ENCODE assay signal across 8 mouse cellular contexts in the genomic region with DNA sequence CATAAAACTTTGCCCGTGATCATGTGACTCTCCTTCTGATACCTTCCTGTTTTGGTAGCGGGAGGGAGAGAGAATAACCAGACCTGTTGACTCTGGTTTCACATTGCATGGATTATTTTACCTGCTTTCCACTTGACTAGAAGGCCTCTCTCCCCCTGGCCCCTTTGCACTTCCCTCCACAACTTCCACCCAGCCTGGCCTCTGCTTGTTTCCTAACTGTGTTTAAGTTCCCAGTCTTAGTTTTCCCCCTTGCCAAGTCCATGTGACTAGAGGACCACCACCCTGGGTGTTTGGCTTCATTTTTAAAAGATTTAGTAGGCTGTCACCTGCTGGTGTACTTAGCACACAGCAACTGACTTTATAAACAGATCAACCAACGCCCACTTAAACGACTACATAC. TPM values are rescaled to one million over a fixed set of nuclear protein-coding genes. Genes with fewer than 3 reads are reported as not detected.
DNase-seq lines count a peak whose midpoint lies in the region; ATAC-seq and TF ChIP-seq lines count a peak whose summit lies in the region.

No protein-coding gene starts in this region.

- peak; percentile 76 for DNase-seq in forebrain, embryonic 14.5 days (ENCODE audit: low spot score)
- no peak for DNase-seq in liver, embryonic 13.5 days
- DNase-seq in natural killer cell, adult 2 months (ENCODE audit: low spot score in 2 of 2): peak; percentile 41 to 56
- no peak for DNase-seq in right cerebral cortex, postnatal 14 days
- DNase-seq in frontal cortex, adult 2 months (ENCODE audit: extremely low spot score in 1 of 2, low spot score in 1 of 2): no peak

- H3K4me2 ChIP-seq in forebrain, embryonic 14.5 days (ENCODE audit: low read length): no peak overlapping the region
- H3K4me2 ChIP-seq in liver, embryonic 13.5 days: peak overlapping the region; percentile 90

- H3K27me3 ChIP-seq in E14TG2a.4 (ENCODE audit: insufficient read depth, low read length): peaks cover 22% of the 10 kb centered on the region
- H3K27me3 ChIP-seq in forebrain, embryonic 14.5 days (replicated peaks; ENCODE audit: control insufficient read depth, insufficient read depth, low read length): no peaks in the 10 kb centered on the region
- no peaks in the 10 kb centered on the region for H3K27me3 ChIP-seq in liver, embryonic 13.5 days

- H3K4me1 ChIP-seq in E14TG2a.4 (replicated peaks; ENCODE audit: low read depth, low read length): peaks cover 10% of the 10 kb centered on the region
- H3K4me1 ChIP-seq in bone marrow, adult 2 months (ENCODE audit: control insufficient read depth, insufficient read depth, low read length): peaks cover 2% of the 10 kb centered on the region; the same call in 1 of the 2 replicates
- no peaks in the 10 kb centered on the region; the same call in 1 of the 2 replicates for H3K4me1 ChIP-seq in forebrain, embryonic 14.5 days (ENCODE audit: control insufficient read depth, insufficient read depth, low read length)
- H3K4me1 ChIP-seq in liver, embryonic 13.5 days (replicated peaks): peaks cover 23% of the 10 kb centered on the region

- 4% methylated on average over 4 of the region's 4 CpGs for WGBS in bone marrow, adult 2 months
- 54% methylated on average over 4 of the region's 4 CpGs for WGBS in forebrain, embryonic 14.5 days
- 36% methylated on average over 4 of the region's 4 CpGs for WGBS in liver, embryonic 13.5 days (ENCODE audit: insufficient replicate concordance)

- TF ChIP-seq POLR2A in bone marrow, adult 2 months (IDR thresholded peaks at IDR 0.05; ENCODE audit: borderline replicate concordance, control insufficient read depth, low read depth, low read length): no peak

- peak overlapping the region; percentile 56; the same call in 1 of the 2 replicates for H3K27ac ChIP-seq in bone marrow, adult 2 months (ENCODE audit: control insufficient read depth, insufficient read depth, low read depth, low read length, poor library complexity)
- H3K27ac ChIP-seq in forebrain, embryonic 14.5 days (ENCODE audit: low read depth, low read length): no peak overlapping the region
- H3K27ac ChIP-seq in liver, embryonic 13.5 days: 0 out of 2 replicates have a peak overlapping the region, but pooled peaks have one; percentile 69

- H3K9me3 ChIP-seq in E14TG2a.4 (ENCODE audit: low read length): 0 out of 2 replicates have a peak, but pooled peaks cover 5% of the 10 kb centered on the region
- peaks cover 14% of the 10 kb centered on the region for H3K9me3 ChIP-seq in forebrain, embryonic 14.5 days (replicated peaks; ENCODE audit: control insufficient read depth, low read length)
- H3K9me3 ChIP-seq in liver, embryonic 13.5 days (replicated peaks): no peaks in the 10 kb centered on the region

- no peak overlapping the region for H3K9ac ChIP-seq in forebrain, embryonic 14.5 days (ENCODE audit: low read length)
- peak overlapping the region; percentile 86; the same call in 1 of the 2 replicates for H3K9ac ChIP-seq in liver, embryonic 13.5 days

- peak; percentile 57 for ATAC-seq in forebrain, embryonic 14.5 days
- peak; percentile 69 for ATAC-seq in inflammation-experienced regulatory T-cells, adult 6 months
- no peak for ATAC-seq in liver, embryonic 13.5 days (ENCODE audit: low read depth)

- peak; percentile 31 for TF ChIP-seq CTCF in E14TG2a.4 (conservative IDR thresholded peaks at IDR 0.05; ENCODE audit: low read length)
- peak; percentile 18; the same call in 1 of the 2 replicates for TF ChIP-seq CTCF in bone marrow, adult 2 months (IDR thresholded peaks at IDR 0.05; ENCODE audit: control insufficient read depth, insufficient read depth, low read length)

- H3K4me3 ChIP-seq in E14TG2a.4 (replicated peaks; ENCODE audit: low read length): no peak overlapping the region
- H3K4me3 ChIP-seq in bone marrow, adult 2 months (replicated peaks; ENCODE audit: control insufficient read depth, low read depth, low read length): peak overlapping the region; percentile 64
- H3K4me3 ChIP-seq in forebrain, embryonic 14.5 days (ENCODE audit: low read depth, low read length): no peak overlapping the region
- peak overlapping the region; percentile 73 for H3K4me3 ChIP-seq in liver, embryonic 13.5 days (replicated peaks)

- H3K36me3 ChIP-seq in E14TG2a.4 (ENCODE audit: insufficient read depth, low read length): no peaks in the 10 kb centered on the region
- H3K36me3 ChIP-seq in forebrain, embryonic 14.5 days (ENCODE audit: control insufficient read depth, insufficient read depth, low read length): no peaks in the 10 kb centered on the region
- H3K36me3 ChIP-seq in liver, embryonic 13.5 days: no peaks in the 10 kb centered on the region

RNA-seq across cellular contexts. Expression of a gene that starts 1.9 kb away (rescaled TPM):
- polyA plus RNA-seq in bone marrow, adult 2 months (2011; ENCODE audit: insufficient read depth, insufficient read length, low replicate concordance, missing spikeins): 9.1 and 13.2 TPM in 2 replicates
- polyA plus RNA-seq in forebrain, embryonic 14.5 days (2014; fragmentation: Nextera tagmentation; extraction: Ambion mirVana): 17.5 and 19.9 TPM in 2 replicates
- 100 to 1,000 TPM; 110 to 180 (median 175) TPM for polyA plus RNA-seq in inflammation-experienced regulatory T-cells, adult 6 months (2017; shearing (Covaris generic))
- polyA plus RNA-seq in liver, embryonic 13.5 days (2015; fragmentation: Nextera tagmentation; extraction: Ambion mirVana): 15.2 and 15.3 TPM in 2 replicates
- 42.2 and 48.2 TPM in 2 replicates for polyA plus RNA-seq in frontal cortex, adult 2 months (2012; rRNA removed)

RNA-seq across cellular contexts. Expression of a gene that starts 11.4 kb away (rescaled TPM):
- 1.8 TPM in 1 of 2 replicates, not detected in the other for polyA plus RNA-seq in bone marrow, adult 2 months (2011; ENCODE audit: insufficient read depth, insufficient read length, low replicate concordance, missing spikeins)
- 1,519 and 1,568 TPM in 2 replicates for polyA plus RNA-seq in forebrain, embryonic 14.5 days (2014; fragmentation: Nextera tagmentation; extraction: Ambion mirVana)
- not detected for polyA plus RNA-seq in inflammation-experienced regulatory T-cells, adult 6 months (2017; shearing (Covaris generic))
- 2.1 and 2.2 TPM in 2 replicates for polyA plus RNA-seq in liver, embryonic 13.5 days (2015; fragmentation: Nextera tagmentation; extraction: Ambion mirVana)
- polyA plus RNA-seq in frontal cortex, adult 2 months (2012; rRNA removed): 471 and 572 TPM in 2 replicates

Comparison
In these comparisons a context has a peak if more than half of its experiments do, and no peak if none do; other contexts are left out.
1. H3K4me3 ChIP-seq: peak in bone marrow, adult 2 months (single experiment) and liver, embryonic 13.5 days (single experiment); none in E14TG2a.4 (single experiment) and forebrain, embryonic 14.5 days (single experiment).
2. DNase-seq: peak in forebrain, embryonic 14.5 days (single experiment) and natural killer cell, adult 2 months (2 of 2); none in liver, embryonic 13.5 days (single experiment), right cerebral cortex, postnatal 14 days (single experiment) and frontal cortex, adult 2 months (0 of 2).
3. RNA of a gene that starts 11.4 kb away (polyA plus RNA-seq): 1,519 to 1,568 TPM in forebrain, embryonic 14.5 days and 471 to 572 TPM in frontal cortex, adult 2 months; 2.1 to 2.2 TPM in liver, embryonic 13.5 days, 1.8 TPM in bone marrow, adult 2 months and not detected in inflammation-experienced regulatory T-cells, adult 6 months; every median in the first group is over 100 times any median in the second.